Mouse (Mus musculus): ENCODE measurements around the gene Slc10a3. TPM values are rescaled to one million over a fixed set of nuclear protein-coding genes. Genes with fewer than 3 reads are reported as not detected.
"Not testable (repeated sequence)": the region's sequence is repeated elsewhere in the genome, so short reads cannot be mapped to it uniquely, and the experiment has no call there.

The Slc10a3 gene
- 8.2 and 8.4 TPM in 2 replicates for polyA plus RNA-seq (2015; fragmentation: Nextera tagmentation; extraction: Ambion mirVana)

DNA sequence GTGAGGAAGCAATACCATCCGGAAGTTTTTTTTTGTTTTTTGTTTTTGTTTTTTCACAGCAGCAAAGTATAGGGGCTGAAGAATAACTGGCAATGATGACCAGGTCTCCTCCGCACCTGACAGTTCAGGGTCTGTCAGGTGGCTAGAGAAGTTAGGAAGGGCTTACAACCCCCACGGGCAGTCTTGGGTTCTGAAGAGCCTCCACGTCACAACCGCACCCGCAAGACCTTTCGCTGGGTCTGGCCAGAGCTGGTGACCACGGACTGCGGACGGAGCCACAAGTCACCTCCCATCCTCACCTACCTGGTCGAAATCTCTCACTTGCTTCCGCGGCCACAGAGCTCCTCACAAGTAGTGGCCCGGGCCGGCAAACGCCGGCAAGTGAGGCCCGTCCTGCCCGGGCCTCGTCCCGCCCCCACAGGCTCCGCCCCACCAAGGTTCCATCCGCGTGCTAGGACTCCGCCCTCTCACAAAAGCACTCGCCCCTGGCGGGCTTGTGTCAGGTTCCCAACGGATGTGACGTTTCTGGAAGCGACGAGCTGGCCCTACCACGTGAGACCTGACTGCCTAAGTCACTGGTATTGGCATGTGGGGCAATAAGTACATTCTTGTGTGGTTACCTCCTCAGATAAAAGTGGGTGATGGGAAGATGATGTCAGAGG, at the start of gene Slc10a3, which contains the start of gene Ubl4a:
Gene Slc10a3, minus strand, starts transcription at position 462 of the 662 bp plus-strand sequence.
Gene Ubl4a, minus strand, starts transcription at position 331 of the 662 bp plus-strand sequence.
- H3K4me1 ChIP-seq (replicated peaks), result peaks cover 26% of the 10 kb centered on the region
- H3K27ac ChIP-seq, result peak within 1 kb of the TSS; percentile 63; the same call in 1 of the 2 replicates
- peak within 1 kb of the TSS; percentile 61 for H3K4me3 ChIP-seq (replicated peaks)
- peak; percentile 91 for ATAC-seq (ENCODE audit: low read depth)
- peak within 1 kb of the TSS; percentile 72 for H3K4me2 ChIP-seq
- 14% methylated on average over 32 of the region's 32 CpGs for WGBS (ENCODE audit: insufficient replicate concordance)
- 0 out of 2 replicates have a peak, but pooled peaks cover 4% of the 10 kb centered on the region for H3K36me3 ChIP-seq
- no peaks in the 10 kb centered on the region for H3K27me3 ChIP-seq
- H3K9me3 ChIP-seq (replicated peaks), result no peaks in the 10 kb centered on the region
- peak; percentile 83 for DNase-seq
- H3K9ac ChIP-seq, result peak within 1 kb of the TSS; percentile 76

DNA sequence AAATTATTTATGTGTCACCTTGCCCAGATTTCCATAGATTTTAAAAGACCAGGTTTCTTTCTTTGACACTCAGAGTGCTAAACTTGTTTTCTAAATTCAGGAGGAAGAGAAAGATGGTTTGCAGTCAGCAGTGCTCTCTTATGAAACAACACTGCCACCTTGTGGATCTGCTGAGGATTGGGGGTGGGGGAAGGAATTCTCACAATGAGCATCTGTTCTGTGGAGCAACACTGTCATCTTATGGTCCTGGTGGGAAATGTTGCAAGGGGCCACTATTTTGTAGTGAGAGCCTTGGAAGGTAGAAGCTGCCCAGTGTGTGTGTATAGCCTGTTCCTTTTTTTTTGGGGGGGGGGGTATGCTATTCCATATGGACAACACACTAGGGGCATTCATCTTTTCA, 40.2 kb upstream of the Slc10a3 start:
- DNase-seq (peak; percentile 46), ATAC-seq (ENCODE audit: low read depth) (no peak)
- H3K4me1 ChIP-seq (replicated peaks), result no peaks in the 10 kb centered on the region
- no peak overlapping the region for H3K9ac ChIP-seq
- no peaks in the 10 kb centered on the region for H3K9me3 ChIP-seq (replicated peaks)
- no peaks in the 10 kb centered on the region for H3K27me3 ChIP-seq
- no peak overlapping the region for H3K27ac ChIP-seq
- H3K36me3 ChIP-seq, result peaks cover 44% of the 10 kb centered on the region
- H3K4me2 ChIP-seq, result no peak overlapping the region
- H3K4me3 ChIP-seq (replicated peaks), result no peak overlapping the region

DNA sequence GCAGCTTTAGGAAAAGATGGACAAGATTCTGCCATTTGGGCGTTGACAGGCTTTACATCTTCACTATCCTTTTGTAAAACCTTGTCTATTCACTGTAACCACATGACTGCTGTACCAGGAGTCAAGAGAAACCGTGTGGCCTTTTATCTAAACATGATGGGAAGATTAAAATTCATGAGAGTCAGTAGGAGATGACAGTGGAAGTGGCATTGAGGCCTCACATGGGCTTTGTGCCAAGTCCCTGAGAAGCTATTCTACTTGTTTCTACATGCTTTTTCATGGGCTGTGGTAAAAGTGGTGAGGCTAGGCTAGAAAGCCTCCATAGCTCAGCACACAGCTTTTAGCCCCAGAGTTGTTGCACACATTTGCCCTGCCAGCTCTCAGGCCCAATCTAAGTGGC, 35.2 kb upstream of the Slc10a3 start:
- H3K27me3 ChIP-seq, result no peaks in the 10 kb centered on the region
- no peak overlapping the region for H3K9ac ChIP-seq
- no peak overlapping the region for H3K4me2 ChIP-seq
- no peaks in the 10 kb centered on the region for H3K9me3 ChIP-seq (replicated peaks)
- H3K36me3 ChIP-seq, result peaks cover 36% of the 10 kb centered on the region
- ATAC-seq (ENCODE audit: low read depth) (no peak), DNase-seq (no peak)
- H3K27ac ChIP-seq, result no peak overlapping the region
- WGBS (ENCODE audit: insufficient replicate concordance), result 39% methylated on average over 2 of the region's 2 CpGs
- no peaks in the 10 kb centered on the region for H3K4me1 ChIP-seq (replicated peaks)
- H3K4me3 ChIP-seq (replicated peaks), result no peak overlapping the region

GRCm38 (mm10) chrX:74400136-74400535, 27.0 kb upstream of the Slc10a3 start:
- Histone ChIP-seq H3K9me3 (replicated peaks) (no peaks in the 10 kb centered on the region), H3K4me2 (no peak overlapping the region), H3K27me3 (no peaks in the 10 kb centered on the region), H3K27ac (no peak overlapping the region), H3K4me3 (replicated peaks) (no peak overlapping the region), H3K4me1 (replicated peaks) (no peaks in the 10 kb centered on the region), H3K9ac (no peak overlapping the region), H3K36me3 (no peaks in the 10 kb centered on the region)
- WGBS (ENCODE audit: insufficient replicate concordance), result 64% methylated on average over 3 of the region's 3 CpGs
- no peak for ATAC-seq (ENCODE audit: low read depth)
- DNase-seq, result no peak

- Histone ChIP-seq H3K4me1 (replicated peaks) (peaks cover 24% of the 10 kb centered on the region), H3K4me2 (peak within 1 kb of the TSS; percentile 76), H3K4me3 (replicated peaks) (peak within 1 kb of the TSS; percentile 64), H3K36me3 (no peaks in the 10 kb centered on the region), H3K9ac (peak within 1 kb of the TSS; percentile 80), H3K27ac (peak within 1 kb of the TSS; percentile 93), H3K9me3 (replicated peaks) (no peaks in the 10 kb centered on the region), H3K27me3 (no peaks in the 10 kb centered on the region)
- 12% methylated on average over 30 of the region's 30 CpGs for WGBS (ENCODE audit: insufficient replicate concordance)
- DNase-seq (peak; percentile 88), ATAC-seq (ENCODE audit: low read depth) (peak; percentile 100)
Measured at GRCm38 (mm10) chrX:74392535-74393443, 19.6 kb upstream of the Slc10a3 start, which contains the start of the genes Fam3a and Ikbkg. Fam3a (minus strand) TSS chrX:74393272. Ikbkg (plus strand) TSS chrX:74393290.

GRCm38 (mm10) chrX:74388153-74388552, 15.0 kb upstream of the Slc10a3 start:
- no peak overlapping the region for H3K4me3 ChIP-seq (replicated peaks)
- H3K4me1 ChIP-seq (replicated peaks), result peaks cover 44% of the 10 kb centered on the region
- H3K9ac ChIP-seq, result no peak overlapping the region
- no peaks in the 10 kb centered on the region for H3K27me3 ChIP-seq
- DNase-seq, result no peak
- no peaks in the 10 kb centered on the region for H3K9me3 ChIP-seq (replicated peaks)
- ATAC-seq (ENCODE audit: low read depth), result peak; percentile 25
- H3K27ac ChIP-seq, result peak overlapping the region; percentile 59
- H3K36me3 ChIP-seq, result 0 out of 2 replicates have a peak, but pooled peaks cover 4% of the 10 kb centered on the region
- no peak overlapping the region for H3K4me2 ChIP-seq

GRCm38 (mm10) chrX:74384451-74384850, 11.3 kb upstream of the Slc10a3 start:
- Histone ChIP-seq H3K36me3 (0 out of 2 replicates have a peak, but pooled peaks cover 4% of the 10 kb centered on the region), H3K9me3 (replicated peaks) (no peaks in the 10 kb centered on the region), H3K4me2 (peak overlapping the region; percentile 3; the same call in 1 of the 2 replicates), H3K27ac (no peak overlapping the region), H3K9ac (no peak overlapping the region), H3K4me1 (replicated peaks) (peaks cover 40% of the 10 kb centered on the region), H3K27me3 (no peaks in the 10 kb centered on the region), H3K4me3 (replicated peaks) (no peak overlapping the region)
- 26% methylated on average over 2 of the region's 2 CpGs for WGBS (ENCODE audit: insufficient replicate concordance)
- ATAC-seq (ENCODE audit: low read depth) (peak; percentile 88), DNase-seq (peak; percentile 49)

DNA sequence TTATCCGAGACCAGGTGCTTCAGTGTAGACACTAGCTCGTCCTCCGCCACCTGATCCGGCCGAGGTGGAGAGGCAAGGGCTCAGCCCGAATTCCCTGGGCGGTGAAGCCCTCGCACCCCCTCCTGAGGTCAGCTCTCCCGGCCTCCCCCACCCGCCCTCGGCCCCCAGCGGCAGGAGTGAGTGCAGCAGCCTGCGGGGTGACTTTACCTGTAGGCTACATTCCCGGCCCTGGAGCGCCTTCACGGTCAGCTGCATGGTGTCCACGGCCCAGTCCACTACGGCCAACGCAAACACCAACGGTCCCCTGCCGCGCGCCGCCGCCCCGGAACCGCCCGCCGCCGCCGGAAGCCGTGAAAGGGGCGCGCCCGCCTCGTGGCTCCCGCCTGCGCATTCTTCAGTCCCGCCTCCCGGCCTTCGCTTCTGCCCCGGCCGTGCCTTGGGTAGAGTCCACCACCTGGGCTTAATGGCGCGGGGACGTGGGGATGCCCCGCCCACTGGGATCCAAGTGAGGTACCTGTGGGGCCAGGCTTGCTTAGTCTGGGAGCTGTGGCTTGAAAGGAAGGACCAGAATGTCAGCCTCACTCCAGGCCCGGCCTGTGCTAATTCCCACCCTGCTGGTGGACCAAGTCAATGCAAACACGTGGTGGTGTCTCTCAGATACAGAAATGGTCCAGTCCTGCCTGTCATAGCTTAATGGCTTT, 4.8 kb downstream of the Slc10a3 start:
- peak; percentile 75 for ATAC-seq (ENCODE audit: low read depth)
- peak overlapping the region; percentile 75 for H3K4me3 ChIP-seq (replicated peaks)
- peaks cover 40% of the 10 kb centered on the region for H3K4me1 ChIP-seq (replicated peaks)
- peak overlapping the region; percentile 73 for H3K27ac ChIP-seq
- H3K9me3 ChIP-seq (replicated peaks), result no peaks in the 10 kb centered on the region
- 11% methylated on average over 49 of the region's 49 CpGs for WGBS (ENCODE audit: insufficient replicate concordance)
- H3K4me2 ChIP-seq, result peak overlapping the region; percentile 74
- peaks cover 12% of the 10 kb centered on the region; the same call in 1 of the 2 replicates for H3K36me3 ChIP-seq
- peak overlapping the region; percentile 85 for H3K9ac ChIP-seq
- H3K27me3 ChIP-seq, result no peaks in the 10 kb centered on the region
- DNase-seq, result peak; percentile 62

- no peak for ATAC-seq (ENCODE audit: low read depth)
- peak overlapping the region; percentile 73 for H3K27ac ChIP-seq
- H3K27me3 ChIP-seq, result no peaks in the 10 kb centered on the region
- H3K4me1 ChIP-seq (replicated peaks), result peaks cover 35% of the 10 kb centered on the region
- no peaks in the 10 kb centered on the region for H3K9me3 ChIP-seq (replicated peaks)
- WGBS (ENCODE audit: insufficient replicate concordance), result 53% methylated on average over 10 of the region's 10 CpGs
- peaks cover 12% of the 10 kb centered on the region; the same call in 1 of the 2 replicates for H3K36me3 ChIP-seq
- DNase-seq, result no peak
- peak overlapping the region; percentile 74 for H3K4me2 ChIP-seq
- peak overlapping the region; percentile 85 for H3K9ac ChIP-seq
- H3K4me3 ChIP-seq (replicated peaks), result peak overlapping the region; percentile 75
Measured at GRCm38 (mm10) chrX:74367512-74367911, 5.6 kb downstream of the Slc10a3 start.

- no peak overlapping the region for H3K4me2 ChIP-seq
- DNase-seq, result no peak
Measured at GRCm38 (mm10) chrX:74359171-74359570, 14.0 kb downstream of the Slc10a3 start.

GRCm38 (mm10) chrX:74357069-74357468, 16.1 kb downstream of the Slc10a3 start:
- not testable (repeated sequence) for H3K9me3 ChIP-seq (replicated peaks); H3K27me3 ChIP-seq; H3K9ac ChIP-seq; H3K27ac ChIP-seq; H3K4me2 ChIP-seq; H3K36me3 ChIP-seq; H3K4me3 ChIP-seq (replicated peaks); H3K4me1 ChIP-seq (replicated peaks); ATAC-seq (ENCODE audit: low read depth); DNase-seq
- WGBS (ENCODE audit: insufficient replicate concordance), result 71% methylated on average over 3 of the region's 3 CpGs

More at GRCm38 (mm10) chrX:74359171-74359570, 14.0 kb downstream of the Slc10a3 start:
- H3K4me1 ChIP-seq (replicated peaks), result no peaks in the 10 kb centered on the region
- H3K36me3 ChIP-seq, result no peaks in the 10 kb centered on the region
- no peaks in the 10 kb centered on the region for H3K9me3 ChIP-seq (replicated peaks)
- no peak overlapping the region for H3K9ac ChIP-seq
- no peak for ATAC-seq (ENCODE audit: low read depth)
- 52% methylated on average over 11 of the region's 11 CpGs for WGBS (ENCODE audit: insufficient replicate concordance)
- H3K27me3 ChIP-seq, result no peaks in the 10 kb centered on the region
- H3K4me3 ChIP-seq (replicated peaks), result no peak overlapping the region
- H3K27ac ChIP-seq, result no peak overlapping the region
